Mouse (Mus musculus) inflammation-experienced regulatory T-cells, adult 6 months (primary cell): Measurements from ENCODE around the gene Cabp4. TPM values are rescaled to one million over a fixed set of nuclear protein-coding genes. Genes with fewer than 3 reads are reported as not detected.

ENCODE experiments used
- ATAC-seq: one replicate; pipeline ENCODE4 v1.8.0; 2017
- polyA plus RNA-seq, 3 experiments: library from polyadenylated mRNA; unstranded; fragments of 100-300 nt; shearing (Covaris generic); gene quantifications; one replicate each; pipeline ENCODE4 v1.2.1; 2017

Cabp4 gene
- polyA plus RNA-seq, 3 experiments from 2014 or later = 0.91 to 1.1 (median 0.97) TPM

DNA sequence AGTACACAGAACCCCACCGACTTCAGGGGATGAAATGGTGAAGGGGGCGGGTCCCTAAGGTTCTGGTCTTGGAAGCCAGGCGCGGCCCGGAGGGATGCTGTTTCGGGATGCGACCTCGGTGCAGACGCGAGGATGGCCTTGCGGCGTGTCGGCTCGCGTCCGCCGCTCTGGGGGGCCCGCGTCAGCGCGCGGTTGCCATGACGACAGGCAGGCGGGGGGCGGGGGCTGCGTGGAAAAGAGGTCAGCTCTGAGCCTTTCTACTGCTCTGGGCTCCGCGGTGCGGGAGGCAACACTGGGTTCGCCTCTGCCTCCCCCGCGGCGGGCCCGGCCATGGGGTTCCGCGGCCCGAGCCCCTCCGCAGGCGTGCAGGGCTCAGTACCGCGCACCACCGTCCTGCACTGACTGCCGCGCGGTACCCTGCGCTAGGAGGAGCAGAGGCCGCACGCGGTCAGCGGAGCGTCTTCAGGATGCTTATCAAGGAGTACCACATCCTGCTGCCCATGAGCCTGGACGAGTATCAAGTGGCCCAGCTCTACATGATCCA lies 43.0 kb downstream of the Cabp4 start:
- ATAC-seq = no peak

DNA sequence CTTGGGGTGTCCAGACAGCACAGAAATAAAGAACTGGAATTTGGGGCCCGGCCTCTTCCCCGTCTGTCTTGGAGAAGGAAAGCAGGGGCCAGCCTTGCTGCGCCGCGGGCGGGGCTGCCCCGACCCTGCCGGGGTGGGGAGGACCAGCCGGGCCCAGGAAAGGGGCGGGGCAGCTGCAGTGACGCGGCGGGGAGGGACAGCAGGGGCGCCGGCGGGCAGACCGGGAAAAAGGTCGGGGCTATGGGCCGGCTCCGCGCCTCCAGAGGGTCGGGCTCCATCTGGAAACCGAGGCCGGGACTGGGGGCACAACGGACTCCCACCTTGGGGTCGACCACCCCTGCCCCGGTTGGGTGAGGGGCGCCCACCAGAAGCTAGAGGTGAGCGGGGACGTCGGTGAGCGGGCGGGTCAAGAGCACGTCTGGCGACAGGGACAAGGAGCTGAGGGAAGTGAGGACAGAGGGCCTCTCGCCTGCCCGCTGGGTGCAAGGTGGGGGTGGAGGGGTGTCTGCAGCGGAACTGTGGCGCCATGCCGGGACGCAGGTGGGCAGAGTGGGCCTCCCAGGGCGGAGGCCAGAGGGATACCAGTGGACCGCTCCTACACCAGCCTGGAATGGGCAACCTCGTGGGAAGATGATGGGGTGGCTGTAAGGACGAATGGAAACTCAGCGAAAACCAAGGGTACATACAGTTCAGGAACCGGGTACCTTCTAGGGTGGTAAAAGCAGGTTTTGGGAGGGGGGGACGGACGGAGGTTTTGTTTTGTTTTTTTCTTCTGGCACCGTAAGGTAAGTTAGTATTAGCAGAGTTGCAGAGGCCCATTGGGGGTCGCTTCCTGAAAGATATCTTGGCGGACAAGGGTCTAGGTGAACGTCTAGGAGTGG lies 43.8 kb downstream of the Cabp4 start, which contains the start of gene Pitpnm1:
Gene Pitpnm1, plus strand, starts transcription at position 162 of the 881 bp plus-strand sequence.
- ATAC-seq = no peak

DNA sequence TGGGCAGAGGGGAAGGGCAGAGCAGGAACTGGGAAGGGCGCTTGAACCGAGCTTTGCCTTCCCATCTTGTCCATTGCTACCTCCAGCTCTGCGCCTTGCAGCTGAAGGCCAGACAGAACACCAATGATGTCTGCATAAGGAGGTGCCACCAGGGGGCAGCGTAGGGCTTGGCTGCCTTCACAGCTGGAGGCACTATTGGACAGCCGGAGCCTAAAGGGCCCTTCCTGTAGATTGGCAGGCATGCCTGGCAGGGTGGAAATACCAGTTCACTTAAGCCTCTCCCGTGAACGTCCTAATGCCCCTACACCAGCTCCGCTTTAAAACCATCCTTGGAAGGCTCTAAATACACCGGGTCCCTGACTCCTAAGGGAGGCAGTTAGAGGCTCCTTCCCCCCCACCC lies 44.8 kb downstream of the Cabp4 start:
- peak; percentile 32 for ATAC-seq

DNA sequence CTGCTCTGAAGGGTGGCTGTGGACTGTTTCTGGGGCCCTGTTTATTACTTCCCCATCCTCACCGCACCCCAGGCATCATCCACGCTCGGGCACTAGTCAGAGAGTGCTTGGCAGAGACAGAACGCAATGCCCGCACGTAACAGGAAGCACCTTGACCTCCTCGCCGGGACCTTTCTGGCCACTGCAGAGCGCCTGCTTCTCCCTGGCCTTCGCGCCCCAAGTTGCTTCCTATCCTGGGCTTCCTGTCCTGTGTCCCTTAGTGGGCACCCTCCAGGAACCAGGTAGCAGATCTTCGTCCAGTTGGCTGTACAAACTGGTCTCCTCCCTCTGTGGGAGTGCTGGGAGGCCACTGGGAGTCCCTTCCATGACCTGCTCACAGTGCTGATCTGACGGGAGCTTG lies 45.4 kb downstream of the Cabp4 start:
- no peak for ATAC-seq

DNA sequence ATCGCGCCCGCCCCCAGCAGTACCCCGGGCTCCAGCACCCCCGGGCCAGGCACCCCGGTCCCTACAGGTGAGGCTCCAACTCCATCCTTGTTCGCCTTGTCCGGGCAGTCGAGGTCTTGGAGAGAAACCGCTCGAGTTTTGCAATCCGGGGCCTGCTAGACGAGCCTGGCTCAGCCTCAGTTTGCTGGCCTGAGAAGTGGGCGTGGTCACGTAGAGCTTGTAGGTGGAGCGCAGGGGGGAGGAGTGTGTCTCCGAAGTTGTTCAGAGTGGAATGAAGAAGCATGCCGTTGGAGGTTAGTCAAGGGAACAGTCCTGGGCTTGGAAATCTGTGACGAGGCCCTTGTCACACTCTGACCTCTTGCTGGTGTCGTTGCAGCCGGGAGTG lies 46.4 kb downstream of the Cabp4 start:
- ATAC-seq = peak; percentile 18

DNA sequence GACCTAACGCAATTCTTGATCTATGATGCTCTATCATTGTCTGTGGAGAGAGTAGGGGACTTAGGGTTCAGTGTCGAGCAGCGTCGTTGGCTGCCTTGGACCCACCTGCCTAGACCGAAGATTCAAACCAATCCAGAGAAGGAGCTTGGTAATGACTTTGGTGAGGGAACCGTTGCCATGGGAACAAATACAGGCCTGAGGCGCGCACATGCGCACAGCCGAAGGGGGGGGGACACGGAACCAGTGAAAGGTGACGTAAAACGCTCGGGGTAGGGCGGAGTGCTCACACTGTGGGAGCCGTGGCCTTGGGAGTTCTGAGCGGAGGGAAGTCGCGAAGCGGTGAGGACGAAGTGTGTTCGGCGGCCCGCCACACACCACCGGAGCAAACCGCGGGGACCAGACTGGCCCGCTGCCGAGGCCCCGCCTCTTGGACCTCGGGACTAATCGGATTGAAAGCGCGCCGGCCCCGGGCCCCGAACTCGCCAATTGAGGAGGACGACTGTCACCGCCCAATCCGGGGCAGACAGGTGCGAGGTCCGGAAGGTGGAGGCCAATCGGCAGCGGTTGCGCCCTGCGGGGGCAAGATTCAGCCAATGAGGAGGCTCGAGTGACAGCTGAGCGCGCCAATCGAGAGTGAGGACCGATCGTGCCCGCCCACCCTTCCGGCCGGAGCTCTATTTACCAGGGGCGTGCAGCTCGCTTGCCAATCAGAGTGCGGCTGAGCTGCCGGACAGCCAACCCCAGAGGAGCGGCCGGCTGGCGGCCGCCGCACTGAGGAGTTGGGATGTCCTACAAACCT lies 47.0 kb downstream of the Cabp4 start, which contains the start of gene Cdk2ap2:
Gene Cdk2ap2, plus strand, starts transcription at position 541 of the 799 bp plus-strand sequence.
- ATAC-seq = peak; percentile 77

DNA sequence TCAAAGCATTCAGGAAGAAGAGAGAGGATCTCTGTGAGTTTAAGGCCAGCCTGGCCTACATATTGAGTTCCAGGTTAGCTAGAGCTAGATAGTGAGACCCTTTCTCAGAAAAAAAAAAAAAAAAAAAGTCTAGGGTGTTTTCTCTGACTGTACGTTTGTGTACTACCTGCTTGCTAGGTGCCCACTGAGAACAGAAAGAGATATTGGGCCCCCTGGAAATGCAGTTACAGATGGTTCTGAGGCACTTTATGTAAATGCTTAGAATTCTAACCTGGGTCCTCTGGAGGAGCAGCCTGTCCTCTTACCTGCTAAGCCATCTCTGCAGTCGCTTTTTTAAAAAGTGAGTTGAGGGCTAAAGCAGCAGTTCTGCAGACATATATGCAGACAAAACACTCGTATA lies 48.0 kb downstream of the Cabp4 start:
- ATAC-seq = no peak

DNA sequence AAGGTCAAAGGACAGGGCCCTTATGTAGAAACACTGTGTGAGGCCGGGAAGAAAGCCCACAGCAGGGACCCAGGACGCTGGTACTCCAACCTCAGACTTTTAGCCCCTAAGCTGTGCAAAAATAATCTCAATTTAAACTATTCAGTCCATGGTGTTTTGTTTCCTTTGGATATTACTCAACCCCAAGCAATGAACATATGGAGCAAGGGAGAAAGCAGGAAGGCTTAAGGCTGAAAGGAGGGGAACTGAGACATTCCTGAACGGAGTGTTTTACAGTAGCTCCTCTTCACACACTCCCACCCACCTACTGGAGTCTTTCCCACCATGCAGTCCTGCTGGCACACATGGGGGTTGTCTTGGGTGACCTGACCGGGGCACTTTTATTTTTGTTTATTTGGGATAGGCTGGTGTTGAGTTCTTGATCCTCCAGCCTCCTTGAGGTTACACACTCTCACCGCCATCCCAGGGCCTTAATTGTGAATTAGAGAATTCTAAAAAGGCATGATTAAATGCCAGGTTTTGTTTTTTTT lies 49.0 kb downstream of the Cabp4 start:
- no peak for ATAC-seq

DNA sequence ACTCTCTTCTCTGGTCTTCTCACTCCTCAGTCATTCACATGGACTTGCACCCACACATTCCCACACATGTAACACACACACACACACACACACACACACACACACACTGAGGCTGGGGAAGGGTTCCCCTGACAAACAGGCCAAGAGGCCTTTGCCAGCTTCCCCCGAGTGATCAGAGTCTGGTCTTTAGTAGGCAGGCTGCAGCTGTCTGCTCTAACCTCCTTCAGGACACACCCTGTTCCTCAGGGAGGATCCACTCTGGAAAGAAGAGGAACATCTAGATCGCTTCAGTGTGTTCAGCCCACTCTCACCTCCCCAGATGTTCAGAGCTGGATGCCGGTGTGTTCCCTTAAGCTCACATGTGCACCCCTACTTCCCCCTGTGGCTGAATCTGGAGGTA lies 49.5 kb downstream of the Cabp4 start:
- ATAC-seq = no peak

DNA sequence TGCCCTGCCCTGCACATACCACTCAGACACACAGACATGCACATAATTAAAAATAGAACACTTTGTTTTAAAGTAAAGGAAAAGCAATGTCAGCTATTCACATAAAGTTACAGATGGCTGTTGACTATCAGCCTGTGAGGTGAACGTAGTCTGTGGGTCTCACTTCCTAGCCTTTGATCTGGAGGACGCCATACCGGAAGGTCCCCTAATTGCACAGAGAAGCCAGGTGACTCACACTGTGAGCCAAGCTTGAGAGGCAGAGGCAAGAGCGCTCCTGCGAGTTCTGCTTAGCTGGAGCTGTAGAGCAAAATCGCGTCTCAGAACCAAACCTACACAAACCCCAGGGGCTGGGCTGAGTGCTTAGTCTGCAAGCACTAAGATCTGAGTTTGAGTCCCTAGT lies 50.1 kb downstream of the Cabp4 start:
- ATAC-seq = peak; percentile 66

DNA sequence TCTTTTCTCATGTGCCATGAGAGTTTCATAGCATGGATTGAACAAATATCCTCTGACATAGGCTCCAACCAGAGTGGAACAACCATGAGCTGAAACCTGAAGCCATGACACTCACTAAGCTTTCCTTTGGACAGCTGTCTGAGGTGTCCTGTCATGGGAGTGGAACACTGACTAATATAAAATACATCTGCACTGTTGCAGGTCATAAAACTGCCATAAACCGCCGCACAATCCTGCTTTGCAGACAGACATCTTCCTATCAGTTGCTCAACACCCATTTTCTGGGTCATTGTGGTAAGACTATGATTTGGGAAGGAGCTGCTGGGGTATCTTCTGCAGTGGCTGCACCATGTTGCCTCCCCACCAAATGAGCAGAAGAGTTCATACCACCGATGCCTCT lies 51.1 kb downstream of the Cabp4 start:
- no peak for ATAC-seq

DNA sequence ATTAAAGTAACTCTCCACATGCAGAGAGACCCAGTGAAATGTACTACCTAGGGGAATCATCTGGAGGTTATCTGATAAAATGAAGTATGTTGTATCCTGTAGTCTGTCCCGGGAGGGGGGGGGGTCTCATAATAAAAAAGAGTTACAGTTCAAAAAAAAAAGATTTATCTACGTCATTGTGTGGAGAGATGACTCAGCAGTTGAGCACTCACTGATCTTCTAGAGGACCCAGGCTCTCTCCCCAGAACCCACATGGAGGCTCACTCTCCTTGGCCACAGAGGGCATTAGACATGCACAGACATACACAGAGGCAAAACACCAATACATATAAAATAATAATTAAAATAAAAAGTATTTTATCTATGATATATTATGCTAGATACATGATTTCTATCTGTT lies 52.5 kb downstream of the Cabp4 start:
- no peak for ATAC-seq

DNA sequence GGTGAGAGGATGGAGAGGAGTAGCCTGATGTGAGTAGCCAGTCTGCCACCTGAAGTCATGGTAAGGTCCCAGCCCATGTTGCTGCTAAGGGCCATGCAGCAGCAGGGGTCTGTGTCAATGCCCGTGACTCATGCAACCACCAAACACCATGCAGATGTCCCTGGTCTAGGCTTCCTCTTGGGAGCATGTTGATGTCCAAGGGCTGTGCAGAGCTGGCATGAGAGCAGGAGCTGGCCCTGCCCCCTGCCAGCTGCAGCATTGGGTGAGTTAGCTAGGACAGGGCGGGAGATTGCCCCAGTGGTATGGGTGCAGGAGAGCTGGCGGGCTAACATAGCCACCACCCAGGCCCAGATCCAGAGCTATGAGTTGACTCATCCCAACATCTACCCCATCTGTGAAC lies 53.4 kb downstream of the Cabp4 start:
- ATAC-seq = no peak

DNA sequence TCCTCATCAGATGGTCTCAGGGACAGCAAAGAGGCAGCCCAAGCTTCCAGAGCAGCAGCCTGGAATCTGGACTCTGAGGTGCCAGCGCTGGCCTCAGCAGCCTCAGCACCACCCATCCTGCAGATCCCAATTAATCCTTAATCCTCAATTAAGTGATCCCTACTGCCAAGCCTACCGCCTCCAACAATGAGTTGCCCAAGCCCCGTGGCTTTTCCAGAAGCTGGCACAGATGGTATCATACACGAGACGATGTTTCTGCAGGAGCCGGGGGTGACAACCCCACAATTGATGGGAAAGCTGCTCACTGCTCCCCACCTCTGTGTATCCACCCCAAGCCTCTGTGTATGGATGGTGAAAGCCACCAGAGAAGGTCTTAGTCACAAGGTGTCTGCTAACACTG lies 54.7 kb downstream of the Cabp4 start:
- ATAC-seq = no peak

DNA sequence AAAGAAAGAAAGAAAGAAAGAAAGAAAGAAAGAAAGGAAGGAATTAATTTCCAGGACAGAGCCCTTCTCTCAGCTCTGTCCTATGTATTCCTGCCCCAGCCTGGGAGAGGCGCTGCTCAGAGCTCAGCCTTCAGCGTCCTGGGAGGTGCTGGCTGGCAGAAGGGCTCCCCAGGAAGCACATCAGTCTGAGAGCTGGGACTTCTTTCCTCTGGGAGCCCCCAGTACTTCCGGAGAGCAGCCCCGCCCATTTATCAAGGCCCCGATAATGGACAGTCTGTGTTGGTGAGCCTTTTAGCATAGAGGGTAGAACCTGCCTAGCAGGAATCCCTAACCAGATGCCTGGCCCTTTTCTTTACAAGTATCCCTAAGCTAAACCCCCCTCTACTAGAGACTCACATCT lies 55.7 kb downstream of the Cabp4 start:
- no peak for ATAC-seq

DNA sequence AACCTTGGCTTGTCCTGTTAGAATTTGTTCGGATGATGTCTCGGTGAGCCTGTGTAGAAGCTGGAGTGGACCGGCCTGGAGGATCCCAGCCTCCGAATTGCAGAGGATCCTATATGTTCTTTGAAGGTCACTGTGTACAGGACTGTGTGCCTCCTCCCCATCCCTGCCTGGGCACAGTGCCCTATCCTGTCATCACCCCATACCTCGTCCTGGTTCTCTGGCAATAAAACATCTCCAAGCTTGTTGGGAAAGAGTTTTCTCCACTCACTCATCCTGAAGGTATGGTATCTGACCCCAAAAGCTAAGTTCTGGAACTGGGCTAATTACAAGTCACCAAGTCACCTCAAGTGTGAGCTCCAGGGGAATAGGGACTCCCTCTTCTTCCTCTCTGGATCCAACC lies 56.7 kb downstream of the Cabp4 start:
- ATAC-seq = no peak

DNA sequence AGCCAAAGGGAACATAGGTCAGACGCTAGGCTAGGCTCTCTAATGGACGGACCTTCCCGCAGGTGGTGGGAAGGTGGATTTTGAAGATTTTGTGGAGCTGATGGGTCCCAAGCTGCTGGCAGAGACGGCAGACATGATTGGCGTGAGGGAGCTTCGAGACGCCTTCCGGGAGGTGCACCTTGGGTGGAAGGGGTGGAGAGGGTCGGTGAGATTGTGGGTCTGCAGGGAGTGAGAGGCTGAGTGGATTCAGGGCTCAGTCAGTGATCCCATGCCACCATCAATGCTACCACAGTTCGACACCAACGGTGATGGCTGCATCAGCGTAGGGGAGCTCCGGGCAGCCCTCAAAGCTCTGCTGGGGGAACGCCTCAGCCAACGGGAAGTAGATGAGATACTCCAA lies 57.7 kb downstream of the Cabp4 start:
- ATAC-seq = no peak

Other genes with a start within 250 kb of the Cabp4 start
- 10 to 100 TPM; 57.2 to 85.0 (median 60.4) TPM for gene Tcirg1, start 236.9 kb downstream of the Cabp4 start, polyA plus RNA-seq
- gene Ndufs8, start 231.3 kb downstream of the Cabp4 start, polyA plus RNA-seq = 100 to 1,000 TPM; 219 to 266 (median 256) TPM
- gene Aldh3b1, start 214.2 kb downstream of the Cabp4 start, polyA plus RNA-seq = under 1 TPM in 1 of 3 experiments, not detected in 2; 0.36 TPM
- gene Unc93b1, start 208.8 kb downstream of the Cabp4 start, polyA plus RNA-seq = 10 to 100 TPM; 23.5 to 38.0 (median 26.2) TPM
- not detected for gene Aldh3b3, start 185.4 kb downstream of the Cabp4 start, polyA plus RNA-seq
- not detected for gene Aldh3b2, start 171.7 kb downstream of the Cabp4 start, polyA plus RNA-seq
- gene Acy3, start 157.5 kb downstream of the Cabp4 start, polyA plus RNA-seq = 1 to 10 TPM in 2 of 3 experiments, under 1 TPM in 1; 0.73 to 2.3 (median 2.2) TPM
- gene Tbx10, start 151.3 kb downstream of the Cabp4 start, polyA plus RNA-seq = not detected
- gene Nudt8, start 143.5 kb downstream of the Cabp4 start, polyA plus RNA-seq = 10 to 100 TPM; 10.3 to 16.2 (median 15.9) TPM
- gene Gm49405, start 143.4 kb downstream of the Cabp4 start, polyA plus RNA-seq = under 1 TPM; 0.16 to 0.99 (median 0.44) TPM
- gene Doc2g, start 140.7 kb downstream of the Cabp4 start, polyA plus RNA-seq = 1 to 10 TPM in 2 of 3 experiments, under 1 TPM in 1; 0.31 to 2.8 (median 1.6) TPM
- 100 to 1,000 TPM; 104 to 136 (median 114) TPM for gene Ndufv1, start 131.2 kb downstream of the Cabp4 start, polyA plus RNA-seq
- 100 to 1,000 TPM; 417 to 553 (median 508) TPM for gene Gstp1, start 106.0 kb downstream of the Cabp4 start, polyA plus RNA-seq
- gene Gstp2, start 98.0 kb downstream of the Cabp4 start, polyA plus RNA-seq = 10 to 100 TPM in 1 of 3 experiments, 1 to 10 TPM in 1, under 1 TPM in 1; 0.72 to 12.0 (median 5.0) TPM
- 100 to 1,000 TPM; 178 to 293 (median 197) TPM for gene Gstp3, start 84.5 kb downstream of the Cabp4 start, polyA plus RNA-seq
- gene Cabp2, start 62.5 kb downstream of the Cabp4 start, polyA plus RNA-seq = not detected
- gene Cdk2ap2, start 46.9 kb downstream of the Cabp4 start, polyA plus RNA-seq = 100 to 1,000 TPM; 329 to 406 (median 406) TPM
- 100 to 1,000 TPM in 1 of 3 experiments, 10 to 100 TPM in 2; 80.6 to 147 (median 88.8) TPM for gene Pitpnm1, start 44.0 kb downstream of the Cabp4 start, polyA plus RNA-seq
- 100 to 1,000 TPM; 171 to 228 (median 197) TPM for gene Aip, start 18.2 kb downstream of the Cabp4 start, polyA plus RNA-seq
- gene Gpr152, start 4.2 kb downstream of the Cabp4 start, polyA plus RNA-seq = under 1 TPM in 1 of 3 experiments, not detected in 2; 0.22 TPM
- gene Coro1b, start 4.6 kb upstream of the Cabp4 start, polyA plus RNA-seq = 100 to 1,000 TPM; 228 to 269 (median 241) TPM
- 100 to 1,000 TPM; 802 to 889 (median 855) TPM for gene Ptprcap, start 9.6 kb upstream of the Cabp4 start, polyA plus RNA-seq
- gene Rps6kb2, start 19.3 kb upstream of the Cabp4 start, polyA plus RNA-seq = 10 to 100 TPM; 26.3 to 35.3 (median 30.1) TPM
- gene Carns1, start 31.4 kb upstream of the Cabp4 start, polyA plus RNA-seq = 10 to 100 TPM in 2 of 3 experiments, 1 to 10 TPM in 1; 5.2 to 12.9 (median 11.9) TPM
- gene Tbc1d10c, start 47.3 kb upstream of the Cabp4 start, polyA plus RNA-seq = 100 to 1,000 TPM; 608 to 658 (median 621) TPM
- gene Ppp1ca, start 48.0 kb upstream of the Cabp4 start, polyA plus RNA-seq = 1,000 to 10,000 TPM in 1 of 3 experiments, 100 to 1,000 TPM in 2; 808 to 1,210 (median 823) TPM
- 10 to 100 TPM; 43.6 to 63.0 (median 59.1) TPM for gene Rad9a, start 57.6 kb upstream of the Cabp4 start, polyA plus RNA-seq
- 10 to 100 TPM; 13.4 to 51.6 (median 33.9) TPM for gene Clcf1, start 70.2 kb upstream of the Cabp4 start, polyA plus RNA-seq
- gene AC109138.7, start 70.3 kb upstream of the Cabp4 start, polyA plus RNA-seq = not detected
- gene Pold4, start 87.9 kb upstream of the Cabp4 start, polyA plus RNA-seq = 100 to 1,000 TPM in 2 of 3 experiments, 10 to 100 TPM in 1; 96.4 to 134 (median 118) TPM
- gene Ssh3, start 125.1 kb upstream of the Cabp4 start, polyA plus RNA-seq = 10 to 100 TPM in 2 of 3 experiments, 1 to 10 TPM in 1; 9.6 to 14.5 (median 13.6) TPM
- 1 to 10 TPM in 2 of 3 experiments, under 1 TPM in 1; 0.87 to 3.0 (median 2.3) TPM for gene Ankrd13d, start 139.1 kb upstream of the Cabp4 start, polyA plus RNA-seq
- gene Grk2, start 162.2 kb upstream of the Cabp4 start, polyA plus RNA-seq = 10 to 100 TPM; 81.3 to 90.8 (median 85.9) TPM